Mouse (Mus musculus) Muller cell, postnatal 12 days (primary cell): ENCODE results near the gene Defb18.
A peak's percentile ranks its signal among the peaks of the same experiment; 100 is the strongest.

ENCODE experiments used
- DNase-seq: peaks from one replicate; pipeline ENCODE4 v3.0.0-alpha.2; 2015; ENCODE audit errors: inconsistent ontology term

The Defb18 gene

GRCm38 (mm10) chr1:18237343-18237742 lies at the start of gene Defb18:
Gene Defb18 (minus strand): TSS chr1:18237443.
- DNase-seq = no peak

DNA sequence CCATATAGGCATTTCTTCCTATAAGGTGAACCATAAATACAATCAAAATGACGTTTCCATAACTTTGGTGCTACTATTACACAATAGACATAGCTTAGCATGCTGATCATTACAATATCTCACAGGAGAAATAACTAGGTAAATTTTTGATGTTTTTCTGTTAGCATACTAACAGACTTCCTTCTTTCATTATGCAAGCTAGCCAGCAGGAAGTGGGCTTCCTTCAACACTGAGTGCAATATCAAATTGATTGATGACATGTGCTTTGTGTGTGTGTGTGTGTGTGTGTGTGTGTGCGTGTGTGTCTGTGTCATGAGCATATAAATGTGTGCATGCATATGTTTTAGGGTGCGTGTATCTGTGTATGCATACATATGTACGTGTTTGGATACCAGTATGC lies 33.9 kb upstream of the Defb18 start:
- DNase-seq = no peak

GRCm38 (mm10) chr1:18268845-18269244 lies 31.6 kb upstream of the Defb18 start:
- no peak for DNase-seq

DNA sequence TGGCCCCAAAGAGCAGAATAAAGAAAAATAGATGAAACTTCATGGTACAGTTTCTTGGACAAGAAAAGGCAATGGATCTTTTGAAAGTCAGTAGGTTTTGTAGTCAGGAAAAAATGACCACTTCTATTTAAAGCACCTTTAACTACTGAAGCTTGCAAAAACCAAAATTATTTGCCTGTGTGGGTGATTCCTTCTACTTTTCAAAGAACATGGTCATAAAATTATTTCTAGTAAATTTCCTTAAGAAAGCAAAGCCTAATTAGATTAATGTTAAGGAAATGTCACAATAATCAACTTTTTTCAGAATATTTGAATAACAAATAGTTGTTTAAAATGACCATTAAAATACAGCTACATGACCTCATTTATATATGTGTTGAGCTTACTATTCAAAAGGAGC lies 27.8 kb upstream of the Defb18 start, which contains the start of gene Defb41:
TSS of gene Defb41 (minus strand) at position 101 of the 400 bp plus-strand sequence.
- DNase-seq = no peak

- peak; percentile 33 for DNase-seq
Measured at GRCm38 (mm10) chr1:18245801-18246580, 8.7 kb upstream of the Defb18 start.

DNA sequence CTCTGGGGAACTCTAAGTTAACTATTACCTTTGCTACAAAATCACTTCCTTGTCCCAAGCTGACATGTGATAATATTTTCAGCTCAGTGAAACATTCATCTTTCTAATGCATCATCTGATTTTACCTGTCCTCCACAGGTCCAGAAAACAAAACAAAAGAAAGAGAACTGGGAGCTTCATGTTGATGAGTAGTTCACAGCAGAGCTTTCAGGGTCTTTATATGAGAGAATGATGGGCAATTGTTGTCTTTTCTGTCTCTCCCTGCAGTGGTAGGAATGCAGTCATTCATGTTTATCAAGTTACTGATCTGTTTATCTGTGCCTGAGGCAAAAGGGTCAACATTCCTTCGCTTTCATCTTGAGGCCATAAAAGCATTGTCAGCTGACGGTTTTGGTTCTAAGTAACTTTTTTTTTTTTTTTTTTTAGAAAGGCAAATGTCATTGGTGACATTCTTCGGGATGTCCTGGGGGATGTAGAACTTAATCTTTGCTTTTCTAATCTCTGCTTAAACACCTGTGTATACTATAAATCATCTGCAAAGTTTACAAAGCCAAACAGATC lies 13.8 kb downstream of the Defb18 start:
- no peak for DNase-seq

- DNase-seq = no peak
Measured at GRCm38 (mm10) chr1:18191719-18192118, 45.5 kb downstream of the Defb18 start.

- no peak for DNase-seq
Measured at GRCm38 (mm10) chr1:18190714-18191712, 46.2 kb downstream of the Defb18 start.
